Mouse (Mus musculus): ENCODE measurements at regions not wholly inside any gene's neighbourhood (a gene's known extent, or its start where the extent isn't known, plus 50 kb on each side); places are given as distances from the start of the nearest gene placed in this dataset.

- no peak for DNase-seq (ENCODE audit: low read depth)
Measured at GRCm38 (mm10) chr1:183504103-183504841, 86.3 kb downstream of the Hhipl2 start.

GRCm38 (mm10) chr1:183507893-183508292, 89.9 kb downstream of the Hhipl2 start:
- no peak for DNase-seq (ENCODE audit: low read depth)

GRCm38 (mm10) chr1:183510759-183511158, 92.7 kb downstream of the Hhipl2 start:
- DNase-seq (ENCODE audit: low read depth), result no peak

GRCm38 (mm10) chr1:183513876-183514275, 95.9 kb downstream of the Hhipl2 start:
- DNase-seq (ENCODE audit: low read depth), result no peak

GRCm38 (mm10) chr1:183514281-183514983, 96.4 kb downstream of the Hhipl2 start:
- no peak for DNase-seq (ENCODE audit: low read depth)

- DNase-seq (ENCODE audit: low read depth), result no peak
Measured at GRCm38 (mm10) chr1:183514984-183515287, 96.9 kb downstream of the Hhipl2 start.

GRCm38 (mm10) chr1:183516167-183516566, 98.2 kb downstream of the Hhipl2 start:
- DNase-seq (ENCODE audit: low read depth), result no peak

- no peak for DNase-seq (ENCODE audit: low read depth)
Measured at GRCm38 (mm10) chr1:183517236-183517635, 99.2 kb downstream of the Hhipl2 start.

- no peak for DNase-seq (ENCODE audit: low read depth)
Measured at GRCm38 (mm10) chr1:183521569-183521968, 103.6 kb downstream of the Hhipl2 start.

GRCm38 (mm10) chr1:183533386-183533785, 115.4 kb downstream of the Hhipl2 start:
- no peak for DNase-seq (ENCODE audit: low read depth)

GRCm38 (mm10) chr1:183548752-183549387, 130.9 kb downstream of the Hhipl2 start:
- DNase-seq (ENCODE audit: low read depth), result no peak

- DNase-seq (ENCODE audit: low read depth), result no peak
Measured at GRCm38 (mm10) chr1:183552617-183553016, 134.6 kb downstream of the Hhipl2 start.

- no peak for DNase-seq (ENCODE audit: low read depth)
Measured at GRCm38 (mm10) chr1:183553219-183553618, 135.2 kb downstream of the Hhipl2 start.

GRCm38 (mm10) chr1:183562853-183563252, 144.8 kb downstream of the Hhipl2 start:
- no peak for DNase-seq (ENCODE audit: low read depth)

GRCm38 (mm10) chr1:183573621-183574585, 155.9 kb downstream of the Hhipl2 start:
- DNase-seq (ENCODE audit: low read depth), result no peak

GRCm38 (mm10) chr1:183584861-183585260, 166.8 kb downstream of the Hhipl2 start:
- no peak for DNase-seq (ENCODE audit: low read depth)

GRCm38 (mm10) chr1:183586406-183586805, 168.4 kb downstream of the Hhipl2 start:
- DNase-seq (ENCODE audit: low read depth), result no peak

- DNase-seq (ENCODE audit: low read depth), result no peak
Measured at GRCm38 (mm10) chr1:183595306-183595705, 177.3 kb downstream of the Hhipl2 start.

- no peak for DNase-seq (ENCODE audit: low read depth)
Measured at GRCm38 (mm10) chr1:183600466-183600865, 182.5 kb downstream of the Hhipl2 start.

- DNase-seq (ENCODE audit: low read depth), result no peak
Measured at GRCm38 (mm10) chr1:183611966-183612694, 194.1 kb downstream of the Hhipl2 start.

GRCm38 (mm10) chr1:183619451-183620059, 201.5 kb downstream of the Hhipl2 start:
- DNase-seq (ENCODE audit: low read depth), result no peak

Measured in naive thymus-derived CD4-positive, alpha-beta T cell, adult 2 months (primary cell).